Mouse (Mus musculus): ENCODE results near the gene Cldn22.

GRCm38 (mm10) chr8:47779589-47779988, 44.7 kb upstream of the Cldn22 start:
- TF ChIP-seq CTCF (IDR thresholded peaks at IDR 0.05; ENCODE audit: borderline replicate concordance, insufficient read depth, low read length) (no peak), POLR2A (IDR thresholded peaks at IDR 0.05; ENCODE audit: low read depth, low read length) (no peak)
